Mouse (Mus musculus) hindbrain, postnatal 0 days (tissue): Measurements from ENCODE around the gene U2af1. TPM values are rescaled to one million over a fixed set of nuclear protein-coding genes. Genes with fewer than 3 reads are reported as not detected.
"Not testable (repeated sequence)": the region's sequence is repeated elsewhere in the genome, so short reads cannot be mapped to it uniquely, and the experiment has no call there.

Experiments used
- ATAC-seq: fragments of 200-750 bp; cut with Nextera tagmentation; 2 replicates; pipeline ENCODE4 v1.8.0; 2017; ENCODE audit warnings: mild to moderate bottlenecking, moderate TSS enrichment, moderate library complexity
- DNase-seq: peaks from one replicate; pipeline ENCODE4 v3.0.0-alpha.2; 2015; ENCODE audit warnings: low spot score
- H3K27ac ChIP-seq: fragments of 300-500 bp; sonication (generic); 2 replicates; pipeline ENCODE4 v1.5.1; 2014; ENCODE audit warnings: mild to moderate bottlenecking
- H3K27me3 ChIP-seq: fragments of 300-500 bp; sonication (generic); 2 replicates; pipeline ENCODE4 v1.6.1; 2014; ENCODE audit warnings: low read length, mixed read lengths; ENCODE audit not compliant: insufficient read depth
- H3K36me3 ChIP-seq: fragments of 300-500 bp; sonication (generic); 2 replicates; pipeline ENCODE4 v1.6.1; 2014; ENCODE audit warnings: low read length, mixed read lengths; ENCODE audit not compliant: insufficient read depth
- H3K4me1 ChIP-seq: fragments of 300-500 bp; sonication (generic); 2 replicates; pipeline ENCODE4 v1.6.1; 2014; ENCODE audit warnings: antibody characterized with exemption, low read length, mixed read lengths; ENCODE audit not compliant: insufficient read depth
- H3K4me2 ChIP-seq: fragments of 300-500 bp; sonication (generic); 2 replicates; pipeline ENCODE4 v1.6.1; 2014; ENCODE audit warnings: low read depth, mild to moderate bottlenecking, low read length, moderate library complexity, mixed read lengths
- H3K4me3 ChIP-seq: fragments of 300-500 bp; sonication (generic); 2 replicates; pipeline ENCODE4 v1.5.1; 2014; ENCODE audit warnings: low read length
- H3K9ac ChIP-seq: fragments of 300-500 bp; sonication (generic); replicated peaks from 2 replicates; pipeline ENCODE4 v1.6.1; 2014; ENCODE audit warnings: mild to moderate bottlenecking, low read length, moderate library complexity, mixed read lengths
- H3K9me3 ChIP-seq: fragments of 300-500 bp; sonication (generic); 2 replicates; pipeline ENCODE4 v1.6.1; 2016; ENCODE audit warnings: low read length, mixed read lengths
- CTCF ChIP-seq: IDR thresholded peaks from 2 replicates; pipeline ENCODE4 v1.5.1; 2016; ENCODE audit warnings: antibody characterized with exemption, control low read depth, low read depth
- WGBS: fragments of 180-500 bp; shearing (Covaris S2); extraction: QIAGEN DNeasy Blood & Tissue Kit; methylation state at CpG from one replicate; pipeline ENCODE4 v1.1.7; 2014; 5-methylcytosine and 5-hydroxymethylcytosine counted together
- polyA plus RNA-seq: library from polyadenylated mRNA; unstranded; fragments of >200 nt; fragmentation: Nextera tagmentation; extraction: Ambion mirVana; gene quantifications from 2 replicates; pipeline ENCODE4 v1.2.1, GENCODE M21; 2015
- total RNA-seq: library from RNA; depleted of rRNA; stranded (reverse); fragments of >200 nt; gene quantifications from 2 replicates; pipeline ENCODE4 v1.2.3, GENCODE M21; 2014

The U2af1 gene
- total and polyA plus RNA-seq, 2 experiments from 2014 or later: 46.2 to 224 TPM

DNA sequence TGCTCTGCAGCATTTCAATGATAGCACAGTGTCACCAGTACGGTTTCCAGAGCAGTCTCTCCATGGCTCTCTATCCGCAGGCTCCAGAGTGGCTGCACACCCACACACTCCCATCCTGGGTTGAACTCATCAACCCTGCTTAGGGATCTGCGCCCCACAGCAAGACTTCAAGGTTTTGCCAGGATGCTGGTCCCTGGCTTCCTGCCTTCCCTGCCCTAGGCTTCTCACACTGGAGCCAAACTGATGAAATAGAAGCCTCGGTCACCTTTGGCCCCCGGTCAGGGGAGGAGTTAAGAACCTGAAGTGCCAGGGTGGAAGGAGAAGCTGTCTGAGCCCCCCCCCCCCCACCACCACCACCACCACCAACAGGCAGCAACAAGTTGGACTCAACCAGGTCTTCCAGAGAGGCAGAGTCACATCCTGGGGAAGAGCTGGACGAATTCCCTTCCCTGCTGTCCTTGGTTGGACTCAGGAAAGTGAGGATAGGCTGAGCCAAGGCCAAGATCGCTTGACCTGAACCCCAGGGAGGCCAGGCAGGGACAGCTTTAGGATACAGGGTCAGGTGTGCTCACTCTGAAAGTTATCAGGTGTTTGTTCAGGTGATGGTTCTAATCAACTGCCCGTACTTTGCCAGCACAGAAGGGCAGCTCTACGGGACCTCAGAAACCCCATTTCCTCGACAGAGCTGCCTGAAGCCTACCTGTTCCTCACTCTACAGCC, 27.5 kb downstream of the U2af1 start:
- Histone ChIP-seq H3K4me3 (no peak overlapping the region), H3K36me3 (no peaks in the 10 kb centered on the region), H3K9me3 (no peaks in the 10 kb centered on the region), H3K27me3 (no peaks in the 10 kb centered on the region), H3K4me1 (no peaks in the 10 kb centered on the region), H3K9ac (no peak overlapping the region), H3K4me2 (no peak overlapping the region), H3K27ac (no peak overlapping the region)
- no peak for DNase-seq
- ATAC-seq: no peak
- TF ChIP-seq CTCF: no peak
- WGBS: 82% methylated on average over 10 of the region's 10 CpGs

- WGBS: 93% methylated on average over 2 of the region's 2 CpGs
- ATAC-seq: no peak
- TF ChIP-seq CTCF: no peak
- H3K9ac ChIP-seq: no peak overlapping the region
- no peaks in the 10 kb centered on the region for H3K4me1 ChIP-seq
- no peak overlapping the region for H3K27ac ChIP-seq
- DNase-seq: no peak
- no peaks in the 10 kb centered on the region for H3K27me3 ChIP-seq
- no peaks in the 10 kb centered on the region for H3K36me3 ChIP-seq
- no peak overlapping the region for H3K4me2 ChIP-seq
- no peak overlapping the region for H3K4me3 ChIP-seq
- no peaks in the 10 kb centered on the region for H3K9me3 ChIP-seq
These were observed 30.7 kb downstream of the U2af1 start for GRCm38 (mm10) chr17:31627961-31628360.

- Histone ChIP-seq H3K4me3 (no peak overlapping the region), H3K9me3 (no peaks in the 10 kb centered on the region), H3K4me1 (no peaks in the 10 kb centered on the region), H3K36me3 (no peaks in the 10 kb centered on the region), H3K9ac (no peak overlapping the region), H3K4me2 (no peak overlapping the region), H3K27me3 (no peaks in the 10 kb centered on the region), H3K27ac (no peak overlapping the region)
- TF ChIP-seq CTCF: no peak
- WGBS: 92% methylated on average over 4 of the region's 4 CpGs
- ATAC-seq (no peak), DNase-seq (no peak)
These were observed 35.6 kb downstream of the U2af1 start for GRCm38 (mm10) chr17:31623101-31623500.

- no peak for DNase-seq
- no peaks in the 10 kb centered on the region for H3K36me3 ChIP-seq
- ATAC-seq: no peak
- no peak overlapping the region for H3K27ac ChIP-seq
- no peak overlapping the region for H3K9ac ChIP-seq
- no peak overlapping the region for H3K4me3 ChIP-seq
- TF ChIP-seq CTCF: no peak
- H3K9me3 ChIP-seq: no peaks in the 10 kb centered on the region
- H3K4me2 ChIP-seq: no peak overlapping the region
- no peaks in the 10 kb centered on the region for H3K27me3 ChIP-seq
- 78% methylated on average over 4 of the region's 4 CpGs for WGBS
- no peaks in the 10 kb centered on the region for H3K4me1 ChIP-seq
These were observed 45.5 kb downstream of the U2af1 start for GRCm38 (mm10) chr17:31613086-31613755.

- Histone ChIP-seq H3K27me3 (no peaks in the 10 kb centered on the region), H3K36me3 (peaks cover 6% of the 10 kb centered on the region)
- no peak for ATAC-seq
These were observed 48.8 kb downstream of the U2af1 start for GRCm38 (mm10) chr17:31609895-31610294.

DNA sequence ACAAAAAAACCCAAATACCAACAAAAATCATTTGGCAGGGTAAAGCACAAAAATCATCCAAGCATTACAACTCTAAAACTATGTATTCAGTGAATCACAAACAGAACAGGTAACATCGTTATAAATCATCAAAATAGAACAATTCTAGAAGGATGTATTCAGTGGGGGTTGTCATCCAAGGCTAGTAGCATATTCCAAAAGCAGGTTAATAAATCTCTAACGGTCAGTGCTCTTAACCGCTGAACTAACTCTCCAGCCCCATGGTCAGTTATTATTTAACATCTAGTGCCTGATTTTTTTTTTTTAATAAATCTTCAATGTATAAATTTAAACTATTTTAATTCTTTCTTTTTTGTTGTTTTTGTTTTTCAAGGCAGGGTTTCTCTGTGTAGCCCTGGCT, 49.5 kb downstream of the U2af1 start:
- peaks cover 11% of the 10 kb centered on the region for H3K36me3 ChIP-seq
- DNase-seq, H3K9me3 ChIP-seq, H3K27me3 ChIP-seq, H3K27ac ChIP-seq, H3K9ac ChIP-seq, H3K4me1 ChIP-seq, ATAC-seq, H3K4me2 ChIP-seq, H3K4me3 ChIP-seq: not testable (repeated sequence)
- WGBS: 98% methylated on average over 3 of the region's 3 CpGs

More at GRCm38 (mm10) chr17:31609895-31610294, 48.8 kb downstream of the U2af1 start:
- H3K4me1 ChIP-seq: no peaks in the 10 kb centered on the region
- no peaks in the 10 kb centered on the region for H3K9me3 ChIP-seq
- no peak overlapping the region for H3K9ac ChIP-seq
- H3K4me3 ChIP-seq: no peak overlapping the region
- H3K27ac ChIP-seq: no peak overlapping the region
- 89% methylated on average over 3 of the region's 3 CpGs for WGBS
- DNase-seq: no peak
- no peak overlapping the region for H3K4me2 ChIP-seq
- no peak for TF ChIP-seq CTCF
